Mouse (Mus musculus) urinary bladder, postnatal 36 days (tissue): Measurements from ENCODE around the gene Nudt6.

ENCODE experiments used
- DNase-seq, 2 experiments: peaks; one replicate each; pipeline ENCODE4 v3.0.0; 2022; ENCODE audit warnings: low spot score in 2 of 2, mixed read lengths in 1 of 2

The Nudt6 gene

GRCm38 (mm10) chr3:37383096-37383765 lies 36.8 kb downstream of the Nudt6 start:
- DNase-seq = no peak

- DNase-seq = no peak
These were observed 38.6 kb downstream of the Nudt6 start for GRCm38 (mm10) chr3:37381457-37381856.

- peak; percentile 35 to 82 for DNase-seq
These were observed 39.8 kb downstream of the Nudt6 start for GRCm38 (mm10) chr3:37379930-37380881.

- DNase-seq = no peak
These were observed 40.8 kb downstream of the Nudt6 start for GRCm38 (mm10) chr3:37379201-37379600.

DNA sequence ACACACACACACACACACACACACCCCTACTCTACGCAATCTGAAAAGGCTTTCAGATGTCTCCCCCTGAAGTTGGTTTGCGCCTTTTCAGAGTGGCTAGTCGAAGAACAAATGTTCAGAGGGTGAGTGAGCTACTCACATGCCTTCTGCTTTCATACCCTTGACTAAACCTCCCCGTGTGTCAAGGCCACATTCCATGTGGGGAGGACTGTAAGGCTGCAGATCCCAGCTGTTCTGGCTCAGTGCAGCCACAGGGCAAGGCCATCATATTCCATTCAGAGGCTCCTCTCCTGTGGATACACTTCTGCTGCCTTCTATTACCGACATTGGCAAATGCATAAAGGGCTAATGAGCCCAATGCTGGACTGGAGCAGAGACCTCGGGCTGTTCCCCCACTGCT lies 41.6 kb downstream of the Nudt6 start:
- no peak for DNase-seq

DNA sequence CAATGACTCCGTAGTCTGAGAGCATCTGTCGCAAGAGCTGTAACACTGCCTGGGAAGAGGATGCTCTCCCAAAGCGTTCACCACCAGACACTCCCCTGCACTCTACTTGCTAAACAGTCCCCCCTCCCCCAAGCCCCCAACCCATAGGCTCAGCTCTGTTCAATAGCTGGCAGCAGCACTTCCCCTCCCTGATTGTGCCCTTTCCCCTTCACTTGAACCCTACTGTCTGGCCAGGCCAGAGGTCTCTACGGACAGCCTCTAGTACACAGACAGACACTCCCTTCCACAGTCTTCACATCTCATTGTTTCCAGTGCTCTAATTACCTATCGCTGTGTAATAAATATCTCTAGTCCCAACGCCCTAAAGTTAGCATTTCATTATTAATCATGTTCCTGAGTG lies 42.1 kb downstream of the Nudt6 start:
- no peak for DNase-seq

- DNase-seq = no peak
These were observed 46.3 kb downstream of the Nudt6 start for GRCm38 (mm10) chr3:37373712-37374111.

DNA sequence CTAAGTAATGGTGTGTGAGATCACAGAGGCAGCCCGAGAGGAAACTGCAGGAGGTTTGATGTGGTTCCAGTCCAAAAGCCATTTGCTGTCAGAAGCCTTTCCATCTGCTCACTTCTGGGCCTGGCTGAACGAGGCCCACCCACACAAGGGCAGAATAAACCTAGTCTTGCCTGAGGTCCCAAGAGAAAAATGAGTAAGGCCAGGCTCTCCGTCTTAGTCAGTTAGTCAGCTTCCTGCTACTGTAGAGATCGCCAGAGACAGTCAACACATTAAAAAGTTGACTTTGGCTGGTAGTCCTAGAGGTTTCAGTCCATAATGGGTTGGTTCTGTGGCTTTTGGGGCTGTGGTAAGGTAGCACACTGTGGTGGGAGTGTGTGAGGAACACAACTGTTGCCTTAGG lies 49.6 kb downstream of the Nudt6 start:
- no peak for DNase-seq

DNA sequence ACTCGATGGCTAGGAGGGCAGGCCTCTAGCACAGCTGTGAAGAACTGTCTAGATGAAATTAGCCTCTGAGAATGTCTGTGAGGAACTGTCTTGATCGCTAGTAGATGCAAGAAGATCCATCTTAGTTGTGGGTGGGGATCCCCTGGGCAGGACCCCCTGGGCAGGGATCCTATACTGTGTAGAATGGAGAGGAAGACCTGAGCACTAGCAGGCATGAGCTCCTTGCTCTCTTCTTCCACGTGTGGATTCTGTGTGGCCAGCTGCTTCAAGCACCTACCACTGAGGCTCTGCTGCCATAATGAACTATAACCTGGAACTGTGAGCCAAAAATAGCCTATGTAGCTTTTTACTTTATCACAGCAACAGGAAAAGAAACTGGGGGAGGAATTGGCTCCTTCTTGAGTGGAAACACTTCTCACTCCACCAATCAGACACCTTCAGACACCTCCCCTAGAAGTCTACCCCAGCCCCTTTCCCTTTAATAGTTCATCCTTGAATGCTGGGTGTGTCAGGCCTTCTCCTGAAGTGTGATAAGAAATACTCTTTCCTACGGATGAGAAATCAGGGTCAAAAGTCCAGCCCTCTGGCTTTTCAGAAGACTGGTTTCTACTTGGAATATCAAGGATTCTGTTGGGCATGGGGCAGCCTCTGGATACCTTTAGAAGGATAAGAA lies 53.5 kb downstream of the Nudt6 start:
- DNase-seq = no peak

- DNase-seq = no peak
These were observed 54.0 kb downstream of the Nudt6 start for GRCm38 (mm10) chr3:37365976-37366375.

DNA sequence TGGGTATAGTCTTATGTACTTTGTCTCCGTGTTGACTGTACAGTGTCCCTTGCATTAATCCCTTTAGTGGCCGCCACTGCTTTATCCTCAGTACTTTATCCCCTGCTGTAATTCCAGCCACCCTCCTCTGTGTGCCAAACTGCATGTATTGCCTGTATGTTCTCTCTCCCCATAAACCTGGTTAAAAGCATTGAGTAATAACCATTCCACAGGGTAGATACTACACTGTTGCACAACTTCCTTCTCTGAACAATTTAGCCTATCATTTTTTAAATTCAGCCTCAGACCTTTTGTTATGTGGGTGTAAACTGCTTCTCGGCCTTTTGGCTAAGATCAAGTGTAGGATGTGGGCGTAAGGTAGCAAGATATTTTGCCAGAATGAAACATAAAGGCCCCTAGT lies 54.9 kb downstream of the Nudt6 start:
- no peak for DNase-seq

DNA sequence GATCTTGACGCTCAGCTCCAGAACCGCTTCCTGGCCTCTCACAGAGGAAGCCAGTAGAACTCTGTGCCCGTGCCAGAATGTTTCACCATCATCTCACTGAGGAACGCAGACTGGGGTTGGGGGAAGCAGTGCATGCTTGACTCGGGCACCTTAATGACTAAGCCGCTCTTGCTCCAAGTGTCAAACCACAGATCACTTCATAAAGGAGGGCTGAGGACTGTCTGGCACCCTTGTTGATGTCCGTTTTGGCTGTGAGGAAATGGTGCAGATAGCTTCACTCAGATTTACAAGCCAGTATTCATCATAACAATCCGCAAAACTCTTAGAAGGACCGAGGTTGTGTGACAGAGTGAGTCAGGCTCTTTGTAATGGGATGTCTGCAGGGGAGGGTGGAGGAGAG lies 59.3 kb downstream of the Nudt6 start:
- peak in 1 of 2 experiments; percentile 57 for DNase-seq
